Mouse (Mus musculus) heart, adult 2 months (tissue): ENCODE measurements around the gene Slc6a3.

ENCODE experiments used
- CTCF ChIP-seq: fragments of 200-600 bp; IDR thresholded peaks from 2 replicates; pipeline ENCODE4 v1.8.1; 2022; ENCODE audit warnings: antibody characterized with exemption, mild to moderate bottlenecking, moderate library complexity
- EP300 ChIP-seq: fragments of 200-500 bp; IDR thresholded peaks from 2 replicates; pipeline ENCODE4 v1.6.1; 2011; ENCODE audit warnings: low read depth, low read length, control low read depth; ENCODE audit not compliant: insufficient read depth
- POLR2A ChIP-seq: fragments of 200-500 bp; IDR thresholded peaks from 2 replicates; pipeline ENCODE4 v1.6.1; 2011; ENCODE audit warnings: mild to moderate bottlenecking, low read depth, low read length, control low read depth; ENCODE audit not compliant: insufficient read depth

- TF ChIP-seq EP300 (no peak), CTCF (no peak), POLR2A (no peak)
Observed at GRCm38 (mm10) chr13:73591488-73591887, 54.9 kb downstream of the Slc6a3 start.
